Mouse (Mus musculus): ENCODE measurements around the gene Ntm. TPM values are rescaled to one million over a fixed set of nuclear protein-coding genes. Genes with fewer than 3 reads are reported as not detected.

The Ntm gene
- polyA plus RNA-seq, 1 experiment from 2014 or later = 156 TPM

GRCm38 (mm10) chr9:29330486-29330885, 632.5 kb downstream of the Ntm start:
- Histone ChIP-seq H3K4me3 (no peak overlapping the region), H3K9me3 (no peaks in the 10 kb centered on the region), H3K36me3 (no peaks in the 10 kb centered on the region), H3K4me1 (replicated peaks) (no peaks in the 10 kb centered on the region), H3K9ac (no peak overlapping the region), H3K4me2 (no peak overlapping the region), H3K27ac (no peak overlapping the region), H3K27me3 (no peaks in the 10 kb centered on the region)
- WGBS = 93% methylated on average over 3 of the region's 3 CpGs
- no peak for ATAC-seq (ENCODE audit: low FRiP score)

GRCm38 (mm10) chr9:29326283-29326682, 636.7 kb downstream of the Ntm start:
- no peak overlapping the region for H3K4me3 ChIP-seq
- H3K36me3 ChIP-seq = no peaks in the 10 kb centered on the region
- no peak overlapping the region for H3K9ac ChIP-seq
- no peaks in the 10 kb centered on the region for H3K27me3 ChIP-seq
- no peak overlapping the region for H3K4me2 ChIP-seq
- WGBS = 87% methylated on average over 3 of the region's 3 CpGs
- H3K4me1 ChIP-seq (replicated peaks) = no peaks in the 10 kb centered on the region
- no peak for ATAC-seq (ENCODE audit: low FRiP score)
- no peak overlapping the region for H3K27ac ChIP-seq
- H3K9me3 ChIP-seq = no peaks in the 10 kb centered on the region

GRCm38 (mm10) chr9:29325137-29325536, 637.8 kb downstream of the Ntm start:
- H3K4me3 ChIP-seq = no peak overlapping the region
- no peak overlapping the region for H3K4me2 ChIP-seq
- no peaks in the 10 kb centered on the region for H3K27me3 ChIP-seq
- no peaks in the 10 kb centered on the region for H3K36me3 ChIP-seq
- no peak for ATAC-seq (ENCODE audit: low FRiP score)
- no peak overlapping the region for H3K27ac ChIP-seq
- WGBS = 89% methylated on average over 8 of the region's 8 CpGs
- no peaks in the 10 kb centered on the region for H3K9me3 ChIP-seq
- H3K9ac ChIP-seq = no peak overlapping the region
- no peaks in the 10 kb centered on the region for H3K4me1 ChIP-seq (replicated peaks)

- Histone ChIP-seq H3K4me1 (replicated peaks) (peaks cover 45% of the 10 kb centered on the region), H3K36me3 (no peaks in the 10 kb centered on the region), H3K9me3 (no peaks in the 10 kb centered on the region), H3K4me2 (no peak overlapping the region), H3K9ac (no peak overlapping the region), H3K27ac (no peak overlapping the region), H3K27me3 (0 out of 2 replicates have a peak, but pooled peaks cover 8% of the 10 kb centered on the region), H3K4me3 (no peak overlapping the region)
- WGBS = 75% methylated on average over 1 of the region's 1 CpGs
- ATAC-seq (ENCODE audit: low FRiP score) = no peak
Observed at GRCm38 (mm10) chr9:29319197-29319596, 643.7 kb downstream of the Ntm start.

- H3K9me3 ChIP-seq = no peaks in the 10 kb centered on the region
- WGBS = 57% methylated on average over 8 of the region's 8 CpGs
- H3K9ac ChIP-seq = no peak overlapping the region
- 0 out of 2 replicates have a peak, but pooled peaks cover 8% of the 10 kb centered on the region for H3K27me3 ChIP-seq
- H3K27ac ChIP-seq = 0 out of 2 replicates have a peak overlapping the region, but pooled peaks have one; percentile 1
- no peak overlapping the region for H3K4me3 ChIP-seq
- no peak for ATAC-seq (ENCODE audit: low FRiP score)
- H3K4me1 ChIP-seq (replicated peaks) = peaks cover 45% of the 10 kb centered on the region
- H3K36me3 ChIP-seq = no peaks in the 10 kb centered on the region
- H3K4me2 ChIP-seq = no peak overlapping the region
Observed at GRCm38 (mm10) chr9:29318676-29319162, 644.2 kb downstream of the Ntm start.

GRCm38 (mm10) chr9:29317623-29318022, 645.3 kb downstream of the Ntm start:
- Histone ChIP-seq H3K4me2 (no peak overlapping the region), H3K36me3 (no peaks in the 10 kb centered on the region), H3K4me3 (no peak overlapping the region), H3K27me3 (0 out of 2 replicates have a peak, but pooled peaks cover 8% of the 10 kb centered on the region), H3K27ac (peak overlapping the region; percentile 74), H3K4me1 (replicated peaks) (peaks cover 45% of the 10 kb centered on the region), H3K9me3 (no peaks in the 10 kb centered on the region), H3K9ac (no peak overlapping the region; the same call in 1 of the 2 replicates)
- WGBS = 23% methylated on average over 3 of the region's 3 CpGs
- peak; percentile 78; the same call in 1 of the 2 replicates for ATAC-seq (ENCODE audit: low FRiP score)

- WGBS = 20% methylated on average over 8 of the region's 8 CpGs
- Histone ChIP-seq H3K27ac (peak overlapping the region; percentile 74), H3K4me1 (replicated peaks) (peaks cover 45% of the 10 kb centered on the region), H3K4me2 (no peak overlapping the region), H3K4me3 (no peak overlapping the region), H3K27me3 (0 out of 2 replicates have a peak, but pooled peaks cover 8% of the 10 kb centered on the region), H3K36me3 (no peaks in the 10 kb centered on the region), H3K9ac (peak overlapping the region; percentile 40; the same call in 1 of the 2 replicates), H3K9me3 (no peaks in the 10 kb centered on the region)
- ATAC-seq (ENCODE audit: low FRiP score) = no peak; the same call in 1 of the 2 replicates
Observed at GRCm38 (mm10) chr9:29315842-29316241, 647.1 kb downstream of the Ntm start.

GRCm38 (mm10) chr9:29306961-29307360, 656.0 kb downstream of the Ntm start:
- Histone ChIP-seq H3K36me3 (no peaks in the 10 kb centered on the region), H3K4me3 (no peak overlapping the region), H3K27ac (peak overlapping the region; percentile 56), H3K9me3 (no peaks in the 10 kb centered on the region), H3K4me2 (no peak overlapping the region), H3K4me1 (replicated peaks) (peaks cover 9% of the 10 kb centered on the region), H3K27me3 (no peaks in the 10 kb centered on the region), H3K9ac (no peak overlapping the region)
- 7% methylated on average over 2 of the region's 2 CpGs for WGBS
- ATAC-seq (ENCODE audit: low FRiP score) = no peak

- Histone ChIP-seq H3K4me2 (no peak overlapping the region), H3K27ac (no peak overlapping the region), H3K4me1 (replicated peaks) (no peaks in the 10 kb centered on the region), H3K36me3 (no peaks in the 10 kb centered on the region), H3K27me3 (no peaks in the 10 kb centered on the region), H3K4me3 (no peak overlapping the region), H3K9ac (no peak overlapping the region), H3K9me3 (no peaks in the 10 kb centered on the region)
- 75% methylated on average over 3 of the region's 3 CpGs for WGBS
- ATAC-seq (ENCODE audit: low FRiP score) = no peak
Observed at GRCm38 (mm10) chr9:29298340-29298739, 664.6 kb downstream of the Ntm start.

- Histone ChIP-seq H3K27ac (no peak overlapping the region), H3K4me2 (no peak overlapping the region), H3K9ac (no peak overlapping the region), H3K9me3 (no peaks in the 10 kb centered on the region), H3K4me3 (no peak overlapping the region), H3K36me3 (no peaks in the 10 kb centered on the region), H3K27me3 (no peaks in the 10 kb centered on the region), H3K4me1 (replicated peaks) (no peaks in the 10 kb centered on the region)
- ATAC-seq (ENCODE audit: low FRiP score) = no peak
- 93% methylated on average over 3 of the region's 3 CpGs for WGBS
Observed at GRCm38 (mm10) chr9:29296752-29297151, 666.2 kb downstream of the Ntm start.

- no peaks in the 10 kb centered on the region for H3K9me3 ChIP-seq
- no peak overlapping the region for H3K9ac ChIP-seq
- H3K27ac ChIP-seq = no peak overlapping the region
- H3K36me3 ChIP-seq = no peaks in the 10 kb centered on the region
- no peak for ATAC-seq (ENCODE audit: low FRiP score)
- no peak overlapping the region for H3K4me2 ChIP-seq
- H3K27me3 ChIP-seq = no peaks in the 10 kb centered on the region
- peaks cover 14% of the 10 kb centered on the region for H3K4me1 ChIP-seq (replicated peaks)
- no peak overlapping the region for H3K4me3 ChIP-seq
- WGBS = 88% methylated on average over 7 of the region's 7 CpGs
Observed at GRCm38 (mm10) chr9:29288003-29288704, 674.8 kb downstream of the Ntm start.

- no peaks in the 10 kb centered on the region for H3K9me3 ChIP-seq
- H3K4me3 ChIP-seq = no peak overlapping the region
- peak; percentile 21; the same call in 1 of the 2 replicates for ATAC-seq (ENCODE audit: low FRiP score)
- no peak overlapping the region for H3K9ac ChIP-seq
- no peak overlapping the region for H3K4me2 ChIP-seq
- no peaks in the 10 kb centered on the region for H3K27me3 ChIP-seq
- peaks cover 14% of the 10 kb centered on the region for H3K4me1 ChIP-seq (replicated peaks)
- H3K36me3 ChIP-seq = no peaks in the 10 kb centered on the region
- peak overlapping the region; percentile 14 for H3K27ac ChIP-seq
Observed at GRCm38 (mm10) chr9:29285144-29285543, 677.8 kb downstream of the Ntm start.

GRCm38 (mm10) chr9:29272861-29273260, 690.1 kb downstream of the Ntm start:
- Histone ChIP-seq H3K4me1 (replicated peaks) (peaks cover 11% of the 10 kb centered on the region), H3K4me2 (no peak overlapping the region), H3K27me3 (no peaks in the 10 kb centered on the region), H3K9me3 (no peaks in the 10 kb centered on the region), H3K9ac (no peak overlapping the region), H3K36me3 (no peaks in the 10 kb centered on the region), H3K4me3 (no peak overlapping the region), H3K27ac (no peak overlapping the region)
- no peak for ATAC-seq (ENCODE audit: low FRiP score)
- 60% methylated on average over 3 of the region's 3 CpGs for WGBS
